Mouse (Mus musculus) brain, embryonic 14.5 days (tissue): ENCODE results near the gene Gm6904.

Experiments used
- CTCF ChIP-seq: fragments of 200-500 bp; IDR thresholded peaks from 2 replicates; pipeline ENCODE4 v1.5.1; 2012; ENCODE audit warnings: inconsistent platforms, mild to moderate bottlenecking, moderate library complexity, borderline replicate concordance; ENCODE audit not compliant: insufficient read depth, insufficient read length; ENCODE audit errors: extremely low read depth
- POLR2A ChIP-seq: fragments of 200-500 bp; IDR thresholded peaks from 2 replicates; pipeline ENCODE4 v1.6.1; 2012; ENCODE audit warnings: mild to moderate bottlenecking, inconsistent platforms, borderline replicate concordance; ENCODE audit not compliant: poor library complexity, insufficient read depth, insufficient read length, severe bottlenecking; ENCODE audit errors: extremely low read depth

DNA sequence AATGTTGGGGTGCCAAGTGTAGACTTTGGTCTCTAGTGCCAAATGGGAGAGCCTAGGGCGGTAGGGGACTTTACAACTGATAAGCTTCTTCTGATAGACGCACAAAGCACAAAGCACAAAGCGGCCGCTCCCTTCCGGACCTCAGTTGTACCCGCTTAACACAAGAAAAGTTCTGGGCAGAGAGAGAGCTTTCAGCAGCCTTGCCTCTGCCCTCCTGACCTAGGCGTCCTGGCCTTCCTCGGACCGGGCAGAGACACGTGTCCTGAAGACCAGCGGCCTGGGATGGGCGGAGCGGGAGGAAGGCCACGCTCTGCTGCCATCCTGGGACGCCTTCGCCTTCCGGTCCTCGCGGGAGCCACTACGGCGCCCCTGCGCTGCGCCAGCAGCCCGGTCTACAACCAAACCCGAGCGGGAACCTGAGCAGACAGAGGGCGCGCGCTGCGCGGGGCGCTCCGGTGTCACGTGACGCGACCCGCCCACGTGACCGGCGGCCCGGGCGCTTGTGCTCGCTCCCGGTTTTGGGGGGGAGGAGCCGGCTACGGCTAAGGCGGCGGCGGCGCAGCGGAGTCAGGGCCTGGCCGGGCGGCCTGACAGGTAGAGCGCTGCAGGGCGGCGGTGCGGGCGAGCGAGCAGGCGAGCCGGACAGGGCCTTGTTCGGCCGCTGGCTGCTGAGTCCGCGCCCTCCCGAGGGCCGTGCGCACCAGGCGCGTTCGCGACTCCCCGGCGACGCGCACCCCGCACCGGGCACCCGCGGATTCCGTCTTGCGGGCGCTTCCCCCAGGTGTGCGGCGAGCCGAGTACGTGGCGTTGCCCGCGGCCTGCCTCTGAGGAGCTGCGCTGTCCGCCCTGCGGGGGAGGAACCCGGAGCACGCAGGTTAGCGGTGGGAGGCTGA is 59.1 kb downstream of the Gm6904 start, which contains the start of gene Rcbtb1:
- TF ChIP-seq POLR2A (peak; percentile 82), CTCF (peak; percentile 23; the same call in 1 of the 2 replicates)
